Comparison of ENCODE assay signal across 22 mouse cellular contexts in genomic region chr9:70954226-70954625, GRCm38 (mm10). TPM values are rescaled to one million over a fixed set of nuclear protein-coding genes. Genes with fewer than 3 reads are reported as not detected.
DNase-seq lines count a peak whose midpoint lies in the region; ATAC-seq and TF ChIP-seq lines count a peak whose summit lies in the region.
"Had no signal": no experiment of that assay in that cellular context is flagged by ENCODE, and none has a peak within 500 bp of the region (broad histone marks: within the 10 kb centered on the region; RNA-seq: fewer than 3 reads in every experiment).

No protein-coding gene starts in this region.

- no peak overlapping the region for H3K4me3 ChIP-seq in heart, adult 2 months
- H3K4me3 ChIP-seq in midbrain, embryonic 11.5 days (ENCODE audit: low read depth, low read length): no peak overlapping the region
- no peak overlapping the region for H3K4me3 ChIP-seq in midbrain, embryonic 14.5 days (replicated peaks; ENCODE audit: low read depth, low read length)
- H3K4me3 ChIP-seq: embryonic facial prominence, embryonic 15.5 days; erythroblast, embryonic 14.5 days; forebrain, embryonic 10.5 days; heart, embryonic 13.5 days; hindbrain, embryonic 12.5 days; intestine, embryonic 15.5 days had no signal

- H3K27me3 ChIP-seq in heart, adult 2 months (ENCODE audit: control insufficient read depth, insufficient read depth, low read length): no peaks in the 10 kb centered on the region
- no peaks in the 10 kb centered on the region for H3K27me3 ChIP-seq in midbrain, embryonic 11.5 days (ENCODE audit: control insufficient read depth, insufficient read depth, low read length)
- H3K27me3 ChIP-seq in midbrain, embryonic 14.5 days (ENCODE audit: control insufficient read depth, insufficient read depth, low read length): no peaks in the 10 kb centered on the region
- H3K27me3 ChIP-seq: embryonic facial prominence, embryonic 15.5 days; heart, embryonic 13.5 days; hindbrain, embryonic 12.5 days; intestine, embryonic 15.5 days had no signal

- TF ChIP-seq POLR2A in heart, adult 2 months (IDR thresholded peaks at IDR 0.05; ENCODE audit: insufficient read depth, low read depth, low read length): no peak

- H3K9ac ChIP-seq in heart, adult 2 months (ENCODE audit: low read depth, low read length): no peak overlapping the region
- H3K9ac ChIP-seq in midbrain, embryonic 11.5 days (ENCODE audit: low read length): no peak overlapping the region
- no peak overlapping the region for H3K9ac ChIP-seq in midbrain, embryonic 14.5 days (replicated peaks; ENCODE audit: low read length)
- H3K9ac ChIP-seq: embryonic facial prominence, embryonic 15.5 days; heart, embryonic 13.5 days; hindbrain, embryonic 12.5 days; intestine, embryonic 15.5 days had no signal

- no peak for TF ChIP-seq EP300 in heart, adult 2 months (IDR thresholded peaks at IDR 0.05; ENCODE audit: insufficient read depth, low read depth, low read length)

- no peaks in the 10 kb centered on the region for H3K36me3 ChIP-seq in heart, adult 2 months (ENCODE audit: control insufficient read depth, insufficient read depth, low read length)
- H3K36me3 ChIP-seq in midbrain, embryonic 11.5 days (ENCODE audit: control insufficient read depth, insufficient read depth, low read length): no peaks in the 10 kb centered on the region
- no peaks in the 10 kb centered on the region for H3K36me3 ChIP-seq in midbrain, embryonic 14.5 days (ENCODE audit: control insufficient read depth, insufficient read depth, low read length)
- H3K36me3 ChIP-seq: embryonic facial prominence, embryonic 15.5 days; forebrain, embryonic 10.5 days; heart, embryonic 13.5 days; hindbrain, embryonic 12.5 days; intestine, embryonic 15.5 days had no signal

- H3K27ac ChIP-seq in heart, adult 2 months: no peak overlapping the region
- H3K27ac ChIP-seq in midbrain, embryonic 11.5 days (ENCODE audit: low read depth, low read length): no peak overlapping the region
- H3K27ac ChIP-seq in midbrain, embryonic 14.5 days (replicated peaks; ENCODE audit: low read depth, low read length): no peak overlapping the region
- H3K27ac ChIP-seq: embryonic facial prominence, embryonic 15.5 days; forebrain, embryonic 10.5 days; heart, embryonic 13.5 days; hindbrain, embryonic 12.5 days; intestine, embryonic 15.5 days had no signal

- 76% methylated on average over 3 of the region's 3 CpGs for WGBS in heart, adult 2 months
- WGBS in midbrain, embryonic 11.5 days: 87% methylated on average over 3 of the region's 3 CpGs
- 84% methylated on average over 3 of the region's 3 CpGs for WGBS in midbrain, embryonic 14.5 days

- no peak for ATAC-seq in midbrain, embryonic 11.5 days (ENCODE audit: low FRiP score)
- no peak for ATAC-seq in midbrain, embryonic 14.5 days (ENCODE audit: low FRiP score, low TSS enrichment)
- ATAC-seq: forebrain, embryonic 14.5 days; intestine, embryonic 15.5 days had no signal

- no peaks in the 10 kb centered on the region for H3K79me2 ChIP-seq in heart, adult 2 months (replicated peaks; ENCODE audit: control insufficient read depth, insufficient read depth, low read length)

- peak; percentile 78 for DNase-seq in heart, adult 11 months
- DNase-seq in heart, adult 2 months: no peak
- DNase-seq in layer of hippocampus, adult 9-11 months: peak; percentile 35
- DNase-seq in layer of hippocampus, postnatal 25 days (ENCODE audit: extremely low spot score in 1 of 2, low spot score in 1 of 2): no peak
- DNase-seq in midbrain, embryonic 11.5 days (ENCODE audit: low spot score, missing footprints): peak; percentile 53
- DNase-seq in midbrain, embryonic 14.5 days: no peak
- no peak for DNase-seq in T-cell, adult 2 months (ENCODE audit: low spot score)
- DNase-seq: adrenal gland, adult 8-10 months; adrenal gland, postnatal 36 days; cerebellum, adult 11 months; cerebellum, adult 8-10 months; embryo, embryonic 11 days; gastrocnemius, postnatal 10 days; heart, postnatal 4 days had no signal

- no peaks in the 10 kb centered on the region for H3K9me3 ChIP-seq in midbrain, embryonic 11.5 days (ENCODE audit: control insufficient read depth, low read length)
- H3K9me3 ChIP-seq in midbrain, embryonic 14.5 days (ENCODE audit: control insufficient read depth, low read length): no peaks in the 10 kb centered on the region
- H3K9me3 ChIP-seq: embryonic facial prominence, embryonic 15.5 days; forebrain, embryonic 10.5 days; heart, embryonic 13.5 days; hindbrain, embryonic 12.5 days; intestine, embryonic 15.5 days had no signal

- H3K4me2 ChIP-seq in midbrain, embryonic 11.5 days: no peak overlapping the region
- H3K4me2 ChIP-seq in midbrain, embryonic 14.5 days (ENCODE audit: low read length): no peak overlapping the region
- H3K4me2 ChIP-seq: embryonic facial prominence, embryonic 15.5 days; heart, embryonic 13.5 days; hindbrain, embryonic 12.5 days; intestine, embryonic 15.5 days had no signal

- no peak for TF ChIP-seq CTCF in heart, adult 2 months (IDR thresholded peaks at IDR 0.05)

- no peaks in the 10 kb centered on the region; the same call in 1 of the 2 replicates for H3K4me1 ChIP-seq in heart, adult 2 months (ENCODE audit: control insufficient read depth, insufficient read depth, low read length)
- no peaks in the 10 kb centered on the region for H3K4me1 ChIP-seq in midbrain, embryonic 11.5 days (ENCODE audit: control insufficient read depth, insufficient read depth, low read length)
- no peaks in the 10 kb centered on the region for H3K4me1 ChIP-seq in midbrain, embryonic 14.5 days (ENCODE audit: control insufficient read depth, insufficient read depth, low read length)
- H3K4me1 ChIP-seq: embryonic facial prominence, embryonic 15.5 days; hindbrain, embryonic 12.5 days had no signal

- intact Hi-C loops in heart, adult 2 months (cut with DNase I): no loop called here

RNA-seq across cellular contexts. Expression of gene Lipc, which starts 2.2 kb away (rescaled TPM):
- under 1 TPM in 1 of 2 experiments, not detected in 1; 0.14 TPM for total RNA-seq in heart, adult 2 months (2021)
- polyA plus RNA-seq in heart, adult 2 months (2012; rRNA removed): 0.25 and 0.35 TPM in 2 replicates
- total RNA-seq in layer of hippocampus, postnatal 25 days (2021): under 1 TPM; 0.20 to 0.28 TPM
- polyA plus RNA-seq in midbrain, embryonic 11.5 days (2014; fragmentation: Nextera tagmentation; extraction: Ambion mirVana): not detected in 2 replicates
- polyA plus RNA-seq in midbrain, embryonic 14.5 days (2014; fragmentation: Nextera tagmentation; extraction: Ambion mirVana): not detected in 2 replicates
- polyA plus RNA-seq: embryonic facial prominence, embryonic 11.5 days; forebrain, embryonic 10.5 days had no signal

Comparison
In these comparisons a context has a peak if more than half of its experiments do, and no peak if none do; other contexts are left out.
1. DNase-seq: peak in heart, adult 11 months (single experiment), layer of hippocampus, adult 9-11 months (single experiment) and midbrain, embryonic 11.5 days (single experiment); none in heart, adult 2 months (0 of 2), layer of hippocampus, postnatal 25 days (0 of 2), midbrain, embryonic 14.5 days (single experiment) and T-cell, adult 2 months (single experiment).